Mouse (Mus musculus): ENCODE data around the gene Arvcf. TPM values are rescaled to one million over a fixed set of nuclear protein-coding genes. Genes with fewer than 3 reads are reported as not detected.

Arvcf gene
- polyA plus RNA-seq, 1 experiment from 2014 or later: 26.6 TPM

GRCm38 (mm10) chr16:18436128-18436527, 88.1 kb downstream of the Arvcf start:
- Histone ChIP-seq H3K9me3 (replicated peaks; ENCODE audit: control insufficient read depth, low read length) (no peaks in the 10 kb centered on the region), H3K4me2 (ENCODE audit: low read depth, low read length) (no peak overlapping the region), H3K4me1 (ENCODE audit: control insufficient read depth, insufficient read depth, low read length) (no peaks in the 10 kb centered on the region), H3K36me3 (replicated peaks; ENCODE audit: control insufficient read depth, insufficient read depth, low read depth, low read length) (no peaks in the 10 kb centered on the region), H3K27me3 (ENCODE audit: control insufficient read depth, insufficient read depth, low read length) (no peaks in the 10 kb centered on the region), H3K27ac (replicated peaks; ENCODE audit: low read depth, low read length) (no peak overlapping the region), H3K4me3 (ENCODE audit: low read depth, low read length) (no peak overlapping the region), H3K9ac (replicated peaks; ENCODE audit: low read length) (no peak overlapping the region)
- 93% methylated on average over 6 of the region's 6 CpGs for WGBS
- DNase-seq (ENCODE audit: low spot score) (no peak), ATAC-seq (replicated peaks; ENCODE audit: insufficient number of reproducible peaks, low FRiP score, low TSS enrichment, low read depth) (no peak)

DNA sequence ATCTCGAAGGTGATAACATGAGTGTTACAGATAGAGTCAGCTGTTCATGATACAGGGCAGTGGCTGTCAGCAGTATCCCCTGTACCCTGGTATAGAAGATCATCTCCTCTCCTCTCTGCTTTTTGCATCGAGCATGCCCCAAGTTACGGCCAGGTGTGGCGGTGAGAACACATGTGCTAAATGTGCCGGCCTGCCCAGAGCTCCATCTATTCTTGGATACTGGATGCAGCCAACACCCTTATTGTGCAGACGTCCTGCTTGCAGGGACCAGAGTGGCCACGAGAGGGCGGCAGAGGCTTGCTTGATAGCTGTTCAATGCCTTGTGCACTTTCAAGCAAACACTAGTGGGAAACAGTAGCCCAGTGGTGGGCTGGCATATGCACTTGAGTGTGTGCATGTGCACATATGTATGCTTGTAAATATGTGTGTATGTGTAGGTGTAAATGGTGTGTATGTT, 95.4 kb downstream of the Arvcf start:
- no peak overlapping the region for H3K4me3 ChIP-seq (ENCODE audit: low read depth, low read length)
- H3K36me3 ChIP-seq (replicated peaks; ENCODE audit: control insufficient read depth, insufficient read depth, low read depth, low read length): no peaks in the 10 kb centered on the region
- no peak overlapping the region for H3K9ac ChIP-seq (replicated peaks; ENCODE audit: low read length)
- no peaks in the 10 kb centered on the region for H3K9me3 ChIP-seq (replicated peaks; ENCODE audit: control insufficient read depth, low read length)
- no peaks in the 10 kb centered on the region for H3K27me3 ChIP-seq (ENCODE audit: control insufficient read depth, insufficient read depth, low read length)
- no peaks in the 10 kb centered on the region for H3K4me1 ChIP-seq (ENCODE audit: control insufficient read depth, insufficient read depth, low read length)
- ATAC-seq (replicated peaks; ENCODE audit: insufficient number of reproducible peaks, low FRiP score, low TSS enrichment, low read depth) (peak; percentile 83), DNase-seq (ENCODE audit: low spot score) (peak; percentile 95)
- no peak overlapping the region for H3K4me2 ChIP-seq (ENCODE audit: low read depth, low read length)
- no peak overlapping the region for H3K27ac ChIP-seq (replicated peaks; ENCODE audit: low read depth, low read length)
- WGBS: 30% methylated on average over 8 of the region's 8 CpGs

DNA sequence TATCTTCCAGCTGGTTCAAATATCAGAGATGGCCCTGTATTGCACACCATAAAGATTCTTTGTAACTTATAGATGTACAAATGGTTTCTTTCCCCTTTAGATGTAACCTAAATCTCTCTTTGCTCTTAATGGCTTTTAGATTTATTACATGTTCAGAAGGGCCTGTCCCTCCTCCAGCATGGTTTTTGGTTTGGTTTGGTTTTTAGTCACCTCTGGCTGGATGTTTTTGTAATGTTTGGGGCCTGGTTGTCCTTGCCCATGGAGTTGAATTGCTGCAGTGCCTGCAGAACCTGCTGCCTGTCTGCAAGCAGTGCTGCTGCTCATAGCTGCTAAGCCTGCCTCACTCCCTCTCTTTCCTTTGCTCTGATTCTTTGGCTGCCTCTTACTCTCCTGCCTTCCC, 99.3 kb downstream of the Arvcf start:
- Histone ChIP-seq H3K4me1 (ENCODE audit: control insufficient read depth, insufficient read depth, low read length) (no peaks in the 10 kb centered on the region), H3K36me3 (replicated peaks; ENCODE audit: control insufficient read depth, insufficient read depth, low read depth, low read length) (no peaks in the 10 kb centered on the region), H3K4me3 (ENCODE audit: low read depth, low read length) (no peak overlapping the region), H3K27me3 (ENCODE audit: control insufficient read depth, insufficient read depth, low read length) (no peaks in the 10 kb centered on the region), H3K27ac (replicated peaks; ENCODE audit: low read depth, low read length) (no peak overlapping the region), H3K9ac (replicated peaks; ENCODE audit: low read length) (no peak overlapping the region), H3K9me3 (replicated peaks; ENCODE audit: control insufficient read depth, low read length) (no peaks in the 10 kb centered on the region), H3K4me2 (ENCODE audit: low read depth, low read length) (no peak overlapping the region)
- ATAC-seq (replicated peaks; ENCODE audit: insufficient number of reproducible peaks, low FRiP score, low TSS enrichment, low read depth): no peak
- no peak for DNase-seq (ENCODE audit: low spot score)

- Histone ChIP-seq H3K9ac (replicated peaks; ENCODE audit: low read length) (no peak overlapping the region), H3K36me3 (replicated peaks; ENCODE audit: control insufficient read depth, insufficient read depth, low read depth, low read length) (no peaks in the 10 kb centered on the region), H3K9me3 (replicated peaks; ENCODE audit: control insufficient read depth, low read length) (no peaks in the 10 kb centered on the region), H3K4me3 (ENCODE audit: low read depth, low read length) (no peak overlapping the region), H3K27me3 (ENCODE audit: control insufficient read depth, insufficient read depth, low read length) (no peaks in the 10 kb centered on the region), H3K4me2 (ENCODE audit: low read depth, low read length) (no peak overlapping the region), H3K27ac (replicated peaks; ENCODE audit: low read depth, low read length) (no peak overlapping the region), H3K4me1 (ENCODE audit: control insufficient read depth, insufficient read depth, low read length) (no peaks in the 10 kb centered on the region)
- ATAC-seq (replicated peaks; ENCODE audit: insufficient number of reproducible peaks, low FRiP score, low TSS enrichment, low read depth): no peak
- no peak for DNase-seq (ENCODE audit: low spot score)
- 58% methylated on average over 6 of the region's 6 CpGs for WGBS
Observed at GRCm38 (mm10) chr16:18448104-18448503, 100.1 kb downstream of the Arvcf start.

DNA sequence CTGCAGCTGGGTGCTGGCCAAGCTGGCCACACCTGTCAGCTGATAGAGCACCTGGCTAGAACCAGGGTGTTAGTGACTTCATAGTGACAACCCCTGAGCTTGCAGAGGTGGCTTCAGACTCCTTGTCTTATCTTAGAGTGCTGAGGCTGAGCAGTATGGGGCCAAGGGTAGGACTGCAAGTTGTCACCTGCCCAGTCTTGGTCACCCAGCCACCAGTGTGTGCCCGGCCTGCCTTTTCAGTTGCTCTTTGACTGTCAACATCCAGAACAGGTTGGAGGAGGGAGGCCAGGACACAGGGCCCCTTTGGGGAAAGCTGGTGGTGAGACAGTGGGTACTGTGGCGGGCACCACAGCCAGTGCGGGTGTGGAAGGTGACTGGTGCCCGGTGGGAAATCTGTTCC, 101.0 kb downstream of the Arvcf start:
- Histone ChIP-seq H3K4me3 (ENCODE audit: low read depth, low read length) (no peak overlapping the region), H3K9me3 (replicated peaks; ENCODE audit: control insufficient read depth, low read length) (no peaks in the 10 kb centered on the region), H3K36me3 (replicated peaks; ENCODE audit: control insufficient read depth, insufficient read depth, low read depth, low read length) (no peaks in the 10 kb centered on the region), H3K27ac (replicated peaks; ENCODE audit: low read depth, low read length) (no peak overlapping the region), H3K4me2 (ENCODE audit: low read depth, low read length) (no peak overlapping the region), H3K9ac (replicated peaks; ENCODE audit: low read length) (no peak overlapping the region), H3K4me1 (ENCODE audit: control insufficient read depth, insufficient read depth, low read length) (no peaks in the 10 kb centered on the region), H3K27me3 (ENCODE audit: control insufficient read depth, insufficient read depth, low read length) (no peaks in the 10 kb centered on the region)
- WGBS: 91% methylated on average over 4 of the region's 4 CpGs
- no peak for DNase-seq (ENCODE audit: low spot score)
- ATAC-seq (replicated peaks; ENCODE audit: insufficient number of reproducible peaks, low FRiP score, low TSS enrichment, low read depth): no peak

DNA sequence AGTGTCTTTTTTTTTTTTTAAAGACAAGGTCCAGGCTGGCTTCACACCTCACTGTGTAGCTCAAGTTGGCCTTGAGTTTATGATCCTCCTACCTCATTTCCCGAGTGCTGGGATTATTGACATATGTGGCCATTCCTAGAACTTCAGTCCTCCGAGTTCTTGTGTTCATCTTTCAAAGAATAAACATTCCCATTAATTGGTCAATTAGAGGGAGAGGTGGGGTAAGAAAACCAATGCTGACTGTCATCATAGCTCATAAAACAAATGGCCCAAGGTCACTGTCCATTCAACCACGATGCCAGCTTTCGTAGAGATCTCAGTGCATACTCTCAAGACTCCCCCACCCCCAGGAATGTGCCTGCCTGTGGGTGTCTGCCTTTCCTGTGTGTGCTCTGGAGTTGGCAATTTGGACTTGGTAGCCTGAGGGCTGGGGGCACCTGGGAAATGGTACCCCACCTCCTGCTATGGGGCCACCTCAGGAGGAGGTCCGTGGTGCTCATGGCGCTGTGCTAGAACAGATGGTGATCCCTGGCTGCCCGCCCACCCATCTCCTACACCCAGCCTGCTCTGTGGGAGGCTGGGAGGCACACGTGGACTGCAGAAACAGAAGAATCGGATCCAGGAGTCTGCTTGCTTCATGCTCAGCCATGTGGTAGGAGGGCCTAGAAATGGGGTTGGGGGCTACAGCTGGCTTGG, 103.7 kb downstream of the Arvcf start:
- H3K9ac ChIP-seq (replicated peaks; ENCODE audit: low read length): no peak overlapping the region
- no peaks in the 10 kb centered on the region for H3K4me1 ChIP-seq (ENCODE audit: control insufficient read depth, insufficient read depth, low read length)
- H3K27me3 ChIP-seq (ENCODE audit: control insufficient read depth, insufficient read depth, low read length): no peaks in the 10 kb centered on the region
- ATAC-seq (replicated peaks; ENCODE audit: insufficient number of reproducible peaks, low FRiP score, low TSS enrichment, low read depth): 0 out of 2 replicates have a peak, but pooled peaks have one; percentile 14
- no peaks in the 10 kb centered on the region for H3K9me3 ChIP-seq (replicated peaks; ENCODE audit: control insufficient read depth, low read length)
- H3K4me3 ChIP-seq (ENCODE audit: low read depth, low read length): no peak overlapping the region
- no peak overlapping the region for H3K4me2 ChIP-seq (ENCODE audit: low read depth, low read length)
- DNase-seq (ENCODE audit: low spot score): peak; percentile 30
- H3K36me3 ChIP-seq (replicated peaks; ENCODE audit: control insufficient read depth, insufficient read depth, low read depth, low read length): no peaks in the 10 kb centered on the region
- WGBS: 56% methylated on average over 9 of the region's 9 CpGs
- no peak overlapping the region for H3K27ac ChIP-seq (replicated peaks; ENCODE audit: low read depth, low read length)

DNA sequence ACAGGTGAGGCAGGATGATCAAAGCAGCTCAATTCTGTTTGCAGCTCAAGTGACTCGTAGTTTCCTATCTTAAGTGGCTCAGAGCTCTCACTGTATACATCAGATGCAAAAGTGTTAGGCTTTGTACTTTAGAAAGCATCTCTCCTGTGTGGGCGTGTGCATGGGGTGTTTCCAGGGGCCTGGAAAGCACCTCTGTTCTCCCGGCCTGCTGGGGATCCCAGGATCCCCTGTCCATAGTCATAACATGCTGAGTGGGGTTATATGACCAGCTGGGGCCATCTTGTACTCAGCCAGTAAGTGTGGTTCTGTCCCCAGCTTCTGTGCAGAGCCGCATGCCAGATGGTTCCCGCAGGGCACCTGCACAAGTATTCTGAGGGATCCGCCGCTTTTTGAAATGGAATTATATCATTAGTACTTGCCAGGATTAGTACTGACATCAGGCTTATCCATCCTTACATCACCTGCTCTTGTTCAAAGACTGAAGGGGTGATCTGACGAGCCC, 104.4 kb downstream of the Arvcf start:
- WGBS: 81% methylated on average over 8 of the region's 8 CpGs
- no peak overlapping the region for H3K4me2 ChIP-seq (ENCODE audit: low read depth, low read length)
- no peaks in the 10 kb centered on the region for H3K4me1 ChIP-seq (ENCODE audit: control insufficient read depth, insufficient read depth, low read length)
- DNase-seq (ENCODE audit: low spot score) (no peak), ATAC-seq (replicated peaks; ENCODE audit: insufficient number of reproducible peaks, low FRiP score, low TSS enrichment, low read depth) (no peak)
- H3K4me3 ChIP-seq (ENCODE audit: low read depth, low read length): no peak overlapping the region
- no peak overlapping the region for H3K9ac ChIP-seq (replicated peaks; ENCODE audit: low read length)
- H3K9me3 ChIP-seq (replicated peaks; ENCODE audit: control insufficient read depth, low read length): no peaks in the 10 kb centered on the region
- no peaks in the 10 kb centered on the region for H3K27me3 ChIP-seq (ENCODE audit: control insufficient read depth, insufficient read depth, low read length)
- no peaks in the 10 kb centered on the region for H3K36me3 ChIP-seq (replicated peaks; ENCODE audit: control insufficient read depth, insufficient read depth, low read depth, low read length)
- no peak overlapping the region for H3K27ac ChIP-seq (replicated peaks; ENCODE audit: low read depth, low read length)

DNA sequence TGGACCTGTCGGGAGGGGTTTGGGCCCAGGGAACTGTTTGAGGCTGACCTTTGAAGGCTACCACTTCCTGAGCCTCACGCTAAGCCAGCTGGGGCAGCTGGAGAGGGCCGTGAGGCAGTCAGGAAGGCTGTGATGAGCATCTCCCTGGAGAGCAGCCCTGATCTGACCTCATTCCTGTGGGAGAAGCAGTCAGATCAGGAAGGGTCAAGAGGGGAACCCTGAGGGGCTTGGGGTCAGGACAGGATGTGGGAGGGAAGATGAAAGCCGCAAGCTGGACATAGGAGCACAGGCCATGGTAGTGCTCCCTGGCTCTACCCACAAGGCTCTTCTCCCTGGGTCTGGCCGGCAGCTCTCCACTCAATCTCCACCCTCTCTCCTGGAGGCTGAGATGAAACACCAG, 105.9 kb downstream of the Arvcf start:
- Histone ChIP-seq H3K4me2 (ENCODE audit: low read depth, low read length) (no peak overlapping the region), H3K27ac (replicated peaks; ENCODE audit: low read depth, low read length) (no peak overlapping the region), H3K4me1 (ENCODE audit: control insufficient read depth, insufficient read depth, low read length) (no peaks in the 10 kb centered on the region), H3K36me3 (replicated peaks; ENCODE audit: control insufficient read depth, insufficient read depth, low read depth, low read length) (no peaks in the 10 kb centered on the region), H3K27me3 (ENCODE audit: control insufficient read depth, insufficient read depth, low read length) (no peaks in the 10 kb centered on the region), H3K9me3 (replicated peaks; ENCODE audit: control insufficient read depth, low read length) (no peaks in the 10 kb centered on the region), H3K4me3 (ENCODE audit: low read depth, low read length) (no peak overlapping the region), H3K9ac (replicated peaks; ENCODE audit: low read length) (no peak overlapping the region)
- 17% methylated on average over 5 of the region's 5 CpGs for WGBS
- no peak for DNase-seq (ENCODE audit: low spot score)
- ATAC-seq (replicated peaks; ENCODE audit: insufficient number of reproducible peaks, low FRiP score, low TSS enrichment, low read depth): no peak
